In the genomic region with DNA sequence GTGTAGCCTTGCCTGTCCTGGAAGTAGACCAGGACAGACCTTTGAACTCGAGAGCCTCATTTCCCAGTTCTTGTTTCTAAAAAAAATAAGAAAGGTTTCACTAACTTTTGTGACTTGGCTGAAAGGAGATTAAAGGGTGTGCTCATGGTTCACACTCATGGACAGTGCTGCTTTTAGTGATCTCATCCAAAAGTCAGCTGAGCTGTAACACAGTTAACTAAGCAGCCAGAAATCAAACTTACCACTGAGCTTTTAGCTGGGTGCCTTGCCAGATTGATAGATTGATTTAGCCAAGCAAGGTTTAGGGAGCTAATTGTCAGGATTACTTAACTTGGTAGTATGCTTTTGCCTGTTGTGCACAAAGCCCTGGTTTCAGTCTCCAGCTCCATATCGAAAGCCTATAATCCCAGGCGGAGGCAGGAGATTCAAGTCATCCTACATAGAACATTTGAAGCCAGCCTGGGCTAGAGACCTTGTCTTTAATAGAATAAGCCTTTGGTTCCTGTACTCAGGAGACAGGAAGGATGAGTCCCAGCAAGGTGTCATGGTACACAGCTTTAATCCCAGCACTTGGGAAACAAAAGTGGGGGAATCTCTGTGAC, we compare ENCODE assay signal across 9 mouse cellular contexts. TPM values are rescaled to one million over a fixed set of nuclear protein-coding genes. Genes with fewer than 3 reads are reported as not detected.
DNase-seq lines count a peak whose midpoint lies in the region; ATAC-seq and TF ChIP-seq lines count a peak whose summit lies in the region.
"Had no signal": no experiment of that assay in that cellular context is flagged by ENCODE, and none has a peak within 500 bp of the region (broad histone marks: within the 10 kb centered on the region; RNA-seq: fewer than 3 reads in every experiment).

No protein-coding gene starts in this region.

- H3K9me3 ChIP-seq in lung, postnatal 0 days (ENCODE audit: low read length): no peaks in the 10 kb centered on the region
- H3K9me3 ChIP-seq in forebrain, embryonic 10.5 days: no peaks in the 10 kb centered on the region
- H3K9me3 ChIP-seq in limb, embryonic 14.5 days (ENCODE audit: control insufficient read depth, low read length): no peaks in the 10 kb centered on the region
- H3K9me3 ChIP-seq in stomach, embryonic 15.5 days: no peaks in the 10 kb centered on the region

- no peak for TF ChIP-seq EP300 in lung, postnatal 0 days (IDR thresholded peaks at IDR 0.05)

- WGBS in lung, postnatal 0 days: 82% methylated on average over 3 of the region's 3 CpGs
- 89% methylated on average over 3 of the region's 3 CpGs for WGBS in forebrain, embryonic 10.5 days
- 78% methylated on average over 3 of the region's 3 CpGs for WGBS in limb, embryonic 14.5 days
- WGBS in stomach, embryonic 15.5 days: 79% methylated on average over 3 of the region's 3 CpGs

- no peak overlapping the region for H3K4me3 ChIP-seq in lung, postnatal 0 days (ENCODE audit: low read depth, low read length)
- H3K4me3 ChIP-seq in forebrain, embryonic 10.5 days: peak overlapping the region; percentile 78
- peak overlapping the region; percentile 93 for H3K4me3 ChIP-seq in limb, embryonic 14.5 days (replicated peaks; ENCODE audit: low read length)
- H3K4me3 ChIP-seq in stomach, embryonic 15.5 days (replicated peaks): peak overlapping the region; percentile 79

- DNase-seq in lung, postnatal 0 days (ENCODE audit: low spot score): no peak
- DNase-seq in lung, postnatal 14 days: no peak
- no peak for DNase-seq in forebrain, embryonic 10.5 days (ENCODE audit: extremely low spot score, low spot score)
- no peak for DNase-seq in limb, embryonic 14.5 days (ENCODE audit: low spot score)
- no peak for DNase-seq in cerebellum, adult 11-12 months
- no peak for DNase-seq in lung, adult 18-20 months
- DNase-seq: adrenal gland, postnatal 10 days had no signal

- no peak for TF ChIP-seq POLR2A in limb, embryonic 14.5 days (IDR thresholded peaks at IDR 0.05; ENCODE audit: borderline replicate concordance, extremely low read depth, insufficient read depth, insufficient read length)

- no peak for ATAC-seq in lung, postnatal 0 days
- no peak for ATAC-seq in limb, embryonic 14.5 days (ENCODE audit: low FRiP score, low read depth)
- ATAC-seq in stomach, embryonic 15.5 days (ENCODE audit: insufficient read depth, low FRiP score, low read depth): no peak
- ATAC-seq in megakaryocyte-erythroid progenitor cell, adult 5-6 weeks (replicated peaks; ENCODE audit: low FRiP score, low TSS enrichment, poor library complexity, severe bottlenecking): no peak

- no peak overlapping the region for H3K9ac ChIP-seq in lung, postnatal 0 days (replicated peaks; ENCODE audit: low read depth)
- H3K9ac ChIP-seq in limb, embryonic 14.5 days (ENCODE audit: low read depth, low read length, severe bottlenecking): peak overlapping the region; percentile 93
- H3K9ac ChIP-seq in stomach, embryonic 15.5 days: peak overlapping the region; percentile 71; the same call in 1 of the 2 replicates

- H3K27me3 ChIP-seq in lung, postnatal 0 days (replicated peaks; ENCODE audit: insufficient read depth, low read length): no peaks in the 10 kb centered on the region
- no peaks in the 10 kb centered on the region for H3K27me3 ChIP-seq in forebrain, embryonic 10.5 days (ENCODE audit: poor library complexity, severe bottlenecking)
- H3K27me3 ChIP-seq in limb, embryonic 14.5 days (ENCODE audit: control insufficient read depth, insufficient read depth, low read length): no peaks in the 10 kb centered on the region
- no peaks in the 10 kb centered on the region for H3K27me3 ChIP-seq in stomach, embryonic 15.5 days (replicated peaks)

- no peak overlapping the region for H3K27ac ChIP-seq in lung, postnatal 0 days (ENCODE audit: low read length)
- H3K27ac ChIP-seq in forebrain, embryonic 10.5 days: peak overlapping the region; percentile 99; the same call in 1 of the 2 replicates
- H3K27ac ChIP-seq in limb, embryonic 14.5 days (replicated peaks; ENCODE audit: low read depth, low read length): no peak overlapping the region
- no peak overlapping the region for H3K27ac ChIP-seq in stomach, embryonic 15.5 days

- peak overlapping the region; percentile 86 for H3K4me2 ChIP-seq in lung, postnatal 0 days (replicated peaks; ENCODE audit: low read depth, low read length)
- H3K4me2 ChIP-seq in limb, embryonic 14.5 days (replicated peaks; ENCODE audit: low read depth, low read length, severe bottlenecking): peak overlapping the region; percentile 82
- peak overlapping the region; percentile 70 for H3K4me2 ChIP-seq in stomach, embryonic 15.5 days

- H3K4me1 ChIP-seq in lung, postnatal 0 days (ENCODE audit: insufficient read depth, low read depth, low read length): peaks cover 9% of the 10 kb centered on the region; the same call in 1 of the 2 replicates
- peaks cover 30% of the 10 kb centered on the region for H3K4me1 ChIP-seq in forebrain, embryonic 10.5 days
- peaks cover 11% of the 10 kb centered on the region for H3K4me1 ChIP-seq in limb, embryonic 14.5 days (ENCODE audit: control insufficient read depth, insufficient read depth, low read length)
- peaks cover 17% of the 10 kb centered on the region for H3K4me1 ChIP-seq in stomach, embryonic 15.5 days

- no peak for TF ChIP-seq CTCF in lung, postnatal 0 days (IDR thresholded peaks at IDR 0.05)

- H3K36me3 ChIP-seq in lung, postnatal 0 days (ENCODE audit: insufficient read depth, low read length): peaks cover 5% of the 10 kb centered on the region; the same call in 1 of the 2 replicates
- H3K36me3 ChIP-seq in forebrain, embryonic 10.5 days (replicated peaks): peaks cover 67% of the 10 kb centered on the region
- peaks cover 60% of the 10 kb centered on the region for H3K36me3 ChIP-seq in limb, embryonic 14.5 days (ENCODE audit: control insufficient read depth, insufficient read depth, low read length)
- peaks cover 26% of the 10 kb centered on the region for H3K36me3 ChIP-seq in stomach, embryonic 15.5 days

RNA-seq across cellular contexts. Expression of gene Rnps1, which starts 1.8 kb away (rescaled TPM):
- 99.6 and 109 TPM in 2 replicates for polyA plus RNA-seq in lung, postnatal 0 days (2015; fragmentation: Nextera tagmentation; extraction: Ambion mirVana)
- 493 and 501 TPM in 2 replicates for polyA plus RNA-seq in forebrain, embryonic 10.5 days (2016; fragmentation: Nextera tagmentation; extraction: Ambion mirVana)
- 333 and 363 TPM in 2 replicates for polyA plus RNA-seq in limb, embryonic 14.5 days (2012; rRNA removed)
- 236 and 254 TPM in 2 replicates for polyA plus RNA-seq in limb, embryonic 14.5 days (2014; fragmentation: Nextera tagmentation; extraction: Ambion mirVana)
- polyA plus RNA-seq in stomach, embryonic 15.5 days (2015; fragmentation: Nextera tagmentation; extraction: Ambion mirVana): 230 and 250 TPM in 2 replicates
- 325 and 334 TPM in 2 replicates for total RNA-seq in megakaryocyte-erythroid progenitor cell, adult 5-6 weeks (2014; fragmentation: Nextera tagmentation)
- total RNA-seq in megakaryocyte-erythroid progenitor cell, adult 5-6 weeks (2017): 263 and 290 TPM in 2 replicates

RNA-seq across cellular contexts. Expression of gene Eci1, which starts 10.3 kb away (rescaled TPM):
- polyA plus RNA-seq in lung, postnatal 0 days (2015; fragmentation: Nextera tagmentation; extraction: Ambion mirVana): 81.7 and 92.6 TPM in 2 replicates
- polyA plus RNA-seq in forebrain, embryonic 10.5 days (2016; fragmentation: Nextera tagmentation; extraction: Ambion mirVana): 84.1 and 89.4 TPM in 2 replicates
- polyA plus RNA-seq in limb, embryonic 14.5 days (2012; rRNA removed): 48.5 and 51.0 TPM in 2 replicates
- polyA plus RNA-seq in limb, embryonic 14.5 days (2014; fragmentation: Nextera tagmentation; extraction: Ambion mirVana): 51.7 and 64.3 TPM in 2 replicates
- polyA plus RNA-seq in stomach, embryonic 15.5 days (2015; fragmentation: Nextera tagmentation; extraction: Ambion mirVana): 137 and 157 TPM in 2 replicates
- total RNA-seq in megakaryocyte-erythroid progenitor cell, adult 5-6 weeks (2014; fragmentation: Nextera tagmentation): 79.7 and 88.7 TPM in 2 replicates
- total RNA-seq in megakaryocyte-erythroid progenitor cell, adult 5-6 weeks (2017): 33.3 and 37.6 TPM in 2 replicates

RNA-seq across cellular contexts. Expression of gene Dnase1l2, which starts 26.8 kb away (rescaled TPM):
- polyA plus RNA-seq in lung, postnatal 0 days (2015; fragmentation: Nextera tagmentation; extraction: Ambion mirVana): 1.1 and 1.4 TPM in 2 replicates
- polyA plus RNA-seq in forebrain, embryonic 10.5 days (2016; fragmentation: Nextera tagmentation; extraction: Ambion mirVana): 2.3 TPM in 2 replicates
- polyA plus RNA-seq in limb, embryonic 14.5 days (2012; rRNA removed): 18.0 and 20.7 TPM in 2 replicates
- polyA plus RNA-seq in limb, embryonic 14.5 days (2014; fragmentation: Nextera tagmentation; extraction: Ambion mirVana): 3.3 and 3.5 TPM in 2 replicates
- polyA plus RNA-seq in stomach, embryonic 15.5 days (2015; fragmentation: Nextera tagmentation; extraction: Ambion mirVana): 2.7 and 4.6 TPM in 2 replicates
- total RNA-seq in megakaryocyte-erythroid progenitor cell, adult 5-6 weeks (2014; fragmentation: Nextera tagmentation): 1.2 and 5.0 TPM in 2 replicates
- total RNA-seq in megakaryocyte-erythroid progenitor cell, adult 5-6 weeks (2017): 0.34 and 2.9 TPM in 2 replicates

RNA-seq across cellular contexts. Expression of gene E4f1, which starts 54.0 kb away (rescaled TPM):
- polyA plus RNA-seq in lung, postnatal 0 days (2015; fragmentation: Nextera tagmentation; extraction: Ambion mirVana): 15.7 and 17.5 TPM in 2 replicates
- 32.7 and 35.2 TPM in 2 replicates for polyA plus RNA-seq in forebrain, embryonic 10.5 days (2016; fragmentation: Nextera tagmentation; extraction: Ambion mirVana)
- polyA plus RNA-seq in limb, embryonic 14.5 days (2012; rRNA removed): 80.6 and 95.0 TPM in 2 replicates
- 16.6 and 19.3 TPM in 2 replicates for polyA plus RNA-seq in limb, embryonic 14.5 days (2014; fragmentation: Nextera tagmentation; extraction: Ambion mirVana)
- 30.8 and 33.7 TPM in 2 replicates for polyA plus RNA-seq in stomach, embryonic 15.5 days (2015; fragmentation: Nextera tagmentation; extraction: Ambion mirVana)
- 47.7 and 60.9 TPM in 2 replicates for total RNA-seq in megakaryocyte-erythroid progenitor cell, adult 5-6 weeks (2014; fragmentation: Nextera tagmentation)
- 10.5 and 20.8 TPM in 2 replicates for total RNA-seq in megakaryocyte-erythroid progenitor cell, adult 5-6 weeks (2017)

RNA-seq across cellular contexts. Expression of gene Pgp, which starts 54.0 kb away (rescaled TPM):
- polyA plus RNA-seq in lung, postnatal 0 days (2015; fragmentation: Nextera tagmentation; extraction: Ambion mirVana): 40.4 and 42.5 TPM in 2 replicates
- 79.7 and 85.3 TPM in 2 replicates for polyA plus RNA-seq in forebrain, embryonic 10.5 days (2016; fragmentation: Nextera tagmentation; extraction: Ambion mirVana)
- polyA plus RNA-seq in limb, embryonic 14.5 days (2012; rRNA removed): 37.6 and 49.6 TPM in 2 replicates
- polyA plus RNA-seq in limb, embryonic 14.5 days (2014; fragmentation: Nextera tagmentation; extraction: Ambion mirVana): 52.9 TPM in 2 replicates
- 64.6 and 65.3 TPM in 2 replicates for polyA plus RNA-seq in stomach, embryonic 15.5 days (2015; fragmentation: Nextera tagmentation; extraction: Ambion mirVana)
- total RNA-seq in megakaryocyte-erythroid progenitor cell, adult 5-6 weeks (2014; fragmentation: Nextera tagmentation): 32.8 and 43.6 TPM in 2 replicates
- total RNA-seq in megakaryocyte-erythroid progenitor cell, adult 5-6 weeks (2017): 21.9 and 23.4 TPM in 2 replicates
